Mouse (Mus musculus) heart, adult 2 months (tissue): ENCODE results near the gene Hadha. TPM values are rescaled to one million over a fixed set of nuclear protein-coding genes. Genes with fewer than 3 reads are reported as not detected.

Source experiments
- DNase-seq, 2 experiments: peaks; one replicate each; pipeline ENCODE4 v3.0.0; 2021
- H3K27ac ChIP-seq: fragments of 200-600 bp; 2 replicates; pipeline ENCODE4 v1.8.1; 2022
- H3K27me3 ChIP-seq: fragments of 200-500 bp; 2 replicates; pipeline ENCODE4 v1.6.1; 2012; ENCODE audit warnings: mild to moderate bottlenecking, low read length, inconsistent platforms, mixed read lengths; ENCODE audit not compliant: control insufficient read depth, insufficient read depth
- H3K36me3 ChIP-seq: fragments of 200-500 bp; 2 replicates; pipeline ENCODE4 v1.6.1; 2012; ENCODE audit warnings: low read length, inconsistent platforms; ENCODE audit not compliant: control insufficient read depth, insufficient read depth
- H3K4me1 ChIP-seq: fragments of 200-500 bp; 2 replicates; pipeline ENCODE4 v1.6.1; 2011; ENCODE audit warnings: low read length; ENCODE audit not compliant: control insufficient read depth, insufficient read depth
- H3K4me3 ChIP-seq: fragments of 200-600 bp; 2 replicates; pipeline ENCODE4 v1.8.1; 2022
- H3K79me2 ChIP-seq: fragments of 200-500 bp; replicated peaks from 2 replicates; pipeline ENCODE4 v1.6.1; 2012; ENCODE audit warnings: mild to moderate bottlenecking, inconsistent platforms, low read length, moderate library complexity, mixed read lengths; ENCODE audit not compliant: control insufficient read depth, insufficient read depth
- H3K9ac ChIP-seq: fragments of 200-500 bp; 2 replicates; pipeline ENCODE4 v1.6.1; 2012; ENCODE audit warnings: low read depth, mild to moderate bottlenecking, control low read depth, inconsistent platforms, low read length, mixed read lengths
- CTCF ChIP-seq: fragments of 200-600 bp; IDR thresholded peaks from 2 replicates; pipeline ENCODE4 v1.8.1; 2022; ENCODE audit warnings: antibody characterized with exemption, mild to moderate bottlenecking, moderate library complexity
- EP300 ChIP-seq: fragments of 200-500 bp; IDR thresholded peaks from 2 replicates; pipeline ENCODE4 v1.6.1; 2011; ENCODE audit warnings: low read depth, low read length, control low read depth; ENCODE audit not compliant: insufficient read depth
- POLR2A ChIP-seq: fragments of 200-500 bp; IDR thresholded peaks from 2 replicates; pipeline ENCODE4 v1.6.1; 2011; ENCODE audit warnings: mild to moderate bottlenecking, low read depth, low read length, control low read depth; ENCODE audit not compliant: insufficient read depth
- WGBS: fragments of 180-500 bp; shearing (Covaris S2); methylation state at CpG from one replicate; pipeline ENCODE4 v1.1.7; 2018; 5-methylcytosine and 5-hydroxymethylcytosine counted together
- intact Hi-C: fragments of 180-260 bp; cut with DNase I; formaldehyde crosslinking; loops from one replicate; pipeline ENCODE4 v1.15.1; 2025
- polyA plus RNA-seq: library from polyadenylated mRNA; depleted of rRNA; stranded (reverse); fragments of >200 nt; gene quantifications from 2 replicates; pipeline ENCODE4 v1.2.3, GENCODE M21; 2012
- total RNA-seq, 2 experiments: library from RNA; stranded (reverse); gene quantifications; 2 replicates each; pipeline ENCODE4 v1.2.3; 2021

Hadha gene
- total and polyA plus RNA-seq, 3 experiments: 367 to 1,333 (median 1,174) TPM

DNA sequence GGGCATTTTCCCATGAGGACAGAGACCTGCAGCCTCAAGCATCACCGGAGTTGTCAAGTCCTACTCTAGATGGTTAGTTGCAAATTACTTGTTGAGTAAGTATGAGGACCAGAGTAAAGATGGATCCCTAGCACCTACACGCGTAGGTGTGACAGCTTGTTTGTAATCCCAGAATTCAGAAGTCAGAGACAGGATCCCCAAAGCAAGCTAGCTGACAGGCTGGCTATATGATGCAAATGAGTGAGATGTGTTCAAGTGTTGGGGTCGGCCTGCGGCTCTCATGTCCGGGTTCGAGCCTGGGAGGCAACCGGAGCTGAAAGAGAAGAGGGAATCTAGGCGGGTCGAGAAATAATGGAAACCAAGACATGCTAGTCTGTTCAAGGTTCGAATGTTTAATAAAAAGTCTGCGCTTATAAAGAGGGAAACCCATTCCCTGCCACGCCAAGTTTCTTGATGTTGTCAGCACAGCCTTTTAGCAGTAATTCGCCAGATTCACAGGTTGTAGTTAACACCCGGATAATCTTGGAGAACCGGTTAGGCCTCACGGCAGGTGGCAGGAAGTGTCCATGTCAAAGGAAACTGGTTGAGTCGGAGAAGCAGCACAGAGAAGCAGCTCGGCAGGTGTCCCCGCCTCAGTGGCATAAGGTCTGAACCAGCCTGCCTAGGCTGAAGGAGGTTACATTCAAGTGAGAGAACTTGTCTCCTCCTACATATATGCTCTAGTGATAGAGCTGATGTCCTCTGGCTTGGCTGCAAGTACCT lies 18.1 kb upstream of the Hadha start:
- H3K4me1 ChIP-seq: peaks cover 5% of the 10 kb centered on the region
- H3K27me3 ChIP-seq: no peaks in the 10 kb centered on the region
- 61% methylated on average over 20 of the region's 20 CpGs for WGBS
- intact Hi-C loops: no loop called here
- peaks cover 68% of the 10 kb centered on the region for H3K36me3 ChIP-seq
- H3K27ac ChIP-seq: peak overlapping the region; percentile 93
- H3K9ac ChIP-seq: no peak overlapping the region
- no peak for TF ChIP-seq CTCF
- no peak overlapping the region for H3K4me3 ChIP-seq
- no peak for DNase-seq
- H3K79me2 ChIP-seq: 0 out of 2 replicates have a peak, but pooled peaks cover 1% of the 10 kb centered on the region

- no peak for TF ChIP-seq POLR2A
- TF ChIP-seq EP300: 0 out of 2 replicates have a peak, but pooled peaks have one; percentile 19
- no peak for TF ChIP-seq CTCF
- peaks cover 72% of the 10 kb centered on the region for H3K36me3 ChIP-seq
- peak in 1 of 2 experiments; percentile 36 for DNase-seq
- 0 out of 2 replicates have a peak, but pooled peaks cover 1% of the 10 kb centered on the region for H3K79me2 ChIP-seq
- no peak overlapping the region for H3K9ac ChIP-seq
- H3K4me1 ChIP-seq: peaks cover 5% of the 10 kb centered on the region
- peak overlapping the region; percentile 93 for H3K27ac ChIP-seq
- no peaks in the 10 kb centered on the region for H3K27me3 ChIP-seq
- H3K4me3 ChIP-seq: no peak overlapping the region
- intact Hi-C loops: no loop called here
These were observed 17.2 kb upstream of the Hadha start for GRCm38 (mm10) chr5:30172115-30172514.

DNA sequence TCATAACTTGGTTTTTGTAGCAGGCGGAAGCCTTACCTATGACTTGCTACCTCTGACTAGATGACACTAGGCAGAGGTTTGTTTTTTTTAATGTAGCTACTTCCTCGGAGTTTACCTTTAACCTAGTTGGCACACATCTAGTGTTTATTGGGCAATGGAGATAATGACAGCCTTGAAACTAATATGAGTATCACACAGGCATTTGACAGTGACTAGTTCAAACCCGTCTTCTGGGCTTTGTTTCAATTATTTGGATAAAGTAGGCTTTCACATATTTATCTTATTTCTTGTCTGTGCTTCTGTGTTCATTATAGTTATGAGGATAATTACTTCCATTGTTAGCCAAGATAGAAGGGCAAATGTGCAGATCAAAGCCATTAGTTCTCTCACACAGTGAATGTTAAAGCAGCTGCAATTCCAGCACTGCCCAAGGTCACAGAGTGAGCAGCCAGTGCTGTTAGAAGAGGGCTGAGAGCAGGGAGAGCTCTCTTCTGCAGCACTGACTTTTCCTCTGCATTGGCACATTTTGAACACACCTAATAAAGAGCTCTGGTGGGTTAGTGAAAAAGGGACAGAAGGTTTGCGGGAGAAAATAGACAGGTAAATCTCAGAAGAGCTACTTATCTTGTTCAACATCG lies 15.5 kb upstream of the Hadha start:
- no peak overlapping the region for H3K9ac ChIP-seq
- H3K79me2 ChIP-seq: 0 out of 2 replicates have a peak, but pooled peaks cover 1% of the 10 kb centered on the region
- H3K4me3 ChIP-seq: no peak overlapping the region
- peak overlapping the region; percentile 93 for H3K27ac ChIP-seq
- H3K4me1 ChIP-seq: peaks cover 5% of the 10 kb centered on the region
- intact Hi-C loops: no loop called here
- 49% methylated on average over 5 of the region's 5 CpGs for WGBS
- TF ChIP-seq CTCF (no peak), EP300 (no peak), POLR2A (no peak)
- peak in 1 of 2 experiments; percentile 37 for DNase-seq
- peaks cover 73% of the 10 kb centered on the region for H3K36me3 ChIP-seq
- H3K27me3 ChIP-seq: no peaks in the 10 kb centered on the region

GRCm38 (mm10) chr5:30165234-30165946 lies 10.4 kb upstream of the Hadha start:
- peaks cover 59% of the 10 kb centered on the region for H3K36me3 ChIP-seq
- peak overlapping the region; percentile 86 for H3K27ac ChIP-seq
- no peak overlapping the region for H3K4me3 ChIP-seq
- intact Hi-C loops: no loop called here
- H3K4me1 ChIP-seq: peaks cover 5% of the 10 kb centered on the region
- TF ChIP-seq POLR2A: no peak
- TF ChIP-seq EP300: no peak
- TF ChIP-seq CTCF: no peak
- peaks cover 2% of the 10 kb centered on the region for H3K79me2 ChIP-seq
- H3K27me3 ChIP-seq: no peaks in the 10 kb centered on the region
- 62% methylated on average over 5 of the region's 5 CpGs for WGBS
- no peak overlapping the region for H3K9ac ChIP-seq
- no peak for DNase-seq

- WGBS: 52% methylated on average over 6 of the region's 6 CpGs
- TF ChIP-seq EP300 (no peak), CTCF (no peak), POLR2A (no peak)
- Histone ChIP-seq H3K27me3 (no peaks in the 10 kb centered on the region), H3K36me3 (peaks cover 37% of the 10 kb centered on the region), H3K4me1 (peaks cover 3% of the 10 kb centered on the region), H3K27ac (peak overlapping the region; percentile 98), H3K9ac (no peak overlapping the region), H3K79me2 (peaks cover 4% of the 10 kb centered on the region), H3K4me3 (no peak overlapping the region)
- intact Hi-C loops: no loop called here
- DNase-seq: no peak
These were observed 7.4 kb upstream of the Hadha start for GRCm38 (mm10) chr5:30162339-30162738.

- TF ChIP-seq EP300 (no peak), CTCF (no peak), POLR2A (no peak)
- peaks cover 35% of the 10 kb centered on the region for H3K36me3 ChIP-seq
- DNase-seq: no peak
- WGBS: 62% methylated on average over 1 of the region's 1 CpGs
- intact Hi-C loops: no loop called here
- no peak overlapping the region for H3K4me3 ChIP-seq
- H3K79me2 ChIP-seq: peaks cover 4% of the 10 kb centered on the region
- peak overlapping the region; percentile 98 for H3K27ac ChIP-seq
- peaks cover 4% of the 10 kb centered on the region for H3K4me1 ChIP-seq
- no peak overlapping the region for H3K9ac ChIP-seq
- H3K27me3 ChIP-seq: no peaks in the 10 kb centered on the region
These were observed 6.9 kb upstream of the Hadha start for GRCm38 (mm10) chr5:30161836-30162235.
